Mouse (Mus musculus) stomach, embryonic 16.5 days (tissue): ENCODE data around the gene Scgb1b27. TPM values are rescaled to one million over a fixed set of nuclear protein-coding genes. Genes with fewer than 3 reads are reported as not detected.
"Not testable (repeated sequence)": the region's sequence is repeated elsewhere in the genome, so short reads cannot be mapped to it uniquely, and the experiment has no call there.

Experiments used
- ATAC-seq: fragments of 200-750 bp; cut with Nextera tagmentation; 2 replicates; pipeline ENCODE4 v1.8.0; 2017; ENCODE audit warnings: moderate number of reproducible peaks, moderate TSS enrichment; ENCODE audit not compliant: insufficient read depth, low FRiP score
- H3K27ac ChIP-seq: fragments of 300-500 bp; sonication (generic); 2 replicates; pipeline ENCODE4 v1.5.1; 2014; ENCODE audit warnings: low read length
- H3K27me3 ChIP-seq: fragments of 300-500 bp; sonication (generic); 2 replicates; pipeline ENCODE4 v1.6.1; 2014; ENCODE audit warnings: low read length, control low read depth, mixed read lengths; ENCODE audit not compliant: control insufficient read depth, insufficient read depth
- H3K36me3 ChIP-seq: fragments of 300-500 bp; sonication (generic); 2 replicates; pipeline ENCODE4 v1.6.1; 2014; ENCODE audit warnings: low read length; ENCODE audit not compliant: control insufficient read depth, insufficient read depth
- H3K4me1 ChIP-seq: fragments of 300-500 bp; sonication (generic); 2 replicates; pipeline ENCODE4 v1.6.1; 2014; ENCODE audit warnings: low read length, control low read depth, mixed read lengths; ENCODE audit not compliant: control insufficient read depth, insufficient read depth
- H3K4me2 ChIP-seq: fragments of 300-500 bp; sonication (generic); 2 replicates; pipeline ENCODE4 v1.6.1; 2014; ENCODE audit warnings: low read depth, low read length, mixed read lengths
- H3K4me3 ChIP-seq: fragments of 300-500 bp; sonication (generic); replicated peaks from 2 replicates; pipeline ENCODE4 v1.5.1; 2014; ENCODE audit warnings: mild to moderate bottlenecking, low read length
- H3K9ac ChIP-seq: fragments of 300-500 bp; sonication (generic); 2 replicates; pipeline ENCODE4 v1.6.1; 2014; ENCODE audit warnings: low read length
- H3K9me3 ChIP-seq: fragments of 300-500 bp; sonication (generic); replicated peaks from 2 replicates; pipeline ENCODE4 v1.6.1; 2016; ENCODE audit warnings: low read length, control low read depth; ENCODE audit not compliant: control insufficient read depth
- WGBS: fragments of 180-500 bp; shearing (Covaris S2); extraction: QIAGEN DNeasy Blood & Tissue Kit; methylation state at CpG from one replicate; pipeline ENCODE4 v1.1.7; 2014; 5-methylcytosine and 5-hydroxymethylcytosine counted together
- polyA plus RNA-seq: library from polyadenylated mRNA; unstranded; fragments of >200 nt; fragmentation: Nextera tagmentation; extraction: Ambion mirVana; gene quantifications from 2 replicates; pipeline ENCODE4 v1.2.1, GENCODE M21; 2015

Gene Scgb1b27
- not detected in 2 replicates for polyA plus RNA-seq

DNA sequence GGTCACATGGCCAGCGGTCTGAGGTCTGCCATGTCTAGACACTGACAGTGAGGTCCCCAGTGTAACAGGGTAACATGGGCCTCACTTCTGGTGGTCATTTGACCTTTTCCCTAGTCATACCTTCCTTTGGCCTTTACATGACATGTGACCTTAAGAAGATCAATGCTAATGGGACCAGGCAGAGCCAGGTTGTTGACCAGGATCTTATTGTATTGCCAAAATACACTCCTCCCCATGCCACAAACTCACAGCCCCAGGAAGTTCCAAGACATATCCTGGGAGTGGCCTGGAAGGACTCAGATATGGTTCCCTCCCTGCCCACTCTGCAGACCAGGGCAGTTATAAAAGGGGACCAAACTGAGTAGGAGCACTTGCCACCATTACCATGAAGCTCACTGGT lies at the start of gene Scgb1b27:
Scgb1b27 (plus strand) TSS at position 301 of the 400 bp plus-strand sequence.
- not testable (repeated sequence) for H3K9me3 ChIP-seq, H3K4me3 ChIP-seq, H3K4me1 ChIP-seq, H3K36me3 ChIP-seq, H3K9ac ChIP-seq, H3K27me3 ChIP-seq, H3K4me2 ChIP-seq, H3K27ac ChIP-seq, ATAC-seq
- WGBS = 87% methylated on average over 1 of the region's 1 CpGs

DNA sequence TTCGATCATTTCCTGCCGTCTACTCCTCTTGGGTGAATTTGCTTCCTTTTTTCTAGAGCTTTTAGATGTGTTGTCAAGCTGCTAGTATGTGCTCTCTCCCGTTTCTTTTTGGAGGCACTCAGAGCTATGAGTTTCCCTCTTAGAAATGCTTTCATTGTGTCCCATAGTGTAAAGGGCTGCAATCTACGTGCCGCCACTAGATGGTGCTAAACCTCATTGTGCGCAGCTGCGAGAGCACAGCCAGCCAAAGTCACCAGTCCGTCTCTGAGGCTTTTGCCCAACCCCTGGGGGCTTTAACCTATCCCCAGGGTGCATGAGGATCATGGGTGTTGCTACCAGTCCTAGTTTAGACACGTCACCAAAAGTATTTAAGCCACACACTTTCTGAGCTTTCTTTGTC lies 39.0 kb upstream of the Scgb1b27 start:
- 25% methylated on average over 8 of the region's 9 CpGs for WGBS
- H3K9ac ChIP-seq, H3K4me2 ChIP-seq, H3K27me3 ChIP-seq, H3K27ac ChIP-seq, H3K4me3 ChIP-seq, H3K4me1 ChIP-seq, ATAC-seq, H3K36me3 ChIP-seq, H3K9me3 ChIP-seq: not testable (repeated sequence)

DNA sequence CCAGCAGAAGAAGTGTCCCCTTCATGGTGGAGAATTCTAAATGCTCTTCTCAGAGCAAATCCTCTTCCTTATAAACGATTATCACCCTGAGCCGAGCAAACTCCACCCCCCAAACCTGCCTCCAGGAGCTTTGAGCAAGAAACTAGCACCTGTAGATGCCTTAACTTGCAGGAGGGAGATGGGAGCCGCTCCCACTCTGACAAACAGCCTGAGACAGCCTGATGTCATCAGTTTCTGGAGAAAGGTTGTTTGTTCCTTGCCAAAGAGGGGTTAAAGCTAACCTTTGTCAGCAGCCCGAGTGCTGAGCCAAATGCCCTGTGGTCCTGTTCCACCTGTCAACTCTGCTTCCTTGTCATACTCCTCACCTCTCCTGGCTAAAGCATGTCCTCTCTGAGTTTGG lies 7.4 kb upstream of the Scgb1b27 start, which contains the start of gene Scgb2b27:
Scgb2b27 (minus strand) TSS at position 101 of the 400 bp plus-strand sequence.
- WGBS = 67% methylated on average over 4 of the region's 4 CpGs
- ATAC-seq = no peak

DNA sequence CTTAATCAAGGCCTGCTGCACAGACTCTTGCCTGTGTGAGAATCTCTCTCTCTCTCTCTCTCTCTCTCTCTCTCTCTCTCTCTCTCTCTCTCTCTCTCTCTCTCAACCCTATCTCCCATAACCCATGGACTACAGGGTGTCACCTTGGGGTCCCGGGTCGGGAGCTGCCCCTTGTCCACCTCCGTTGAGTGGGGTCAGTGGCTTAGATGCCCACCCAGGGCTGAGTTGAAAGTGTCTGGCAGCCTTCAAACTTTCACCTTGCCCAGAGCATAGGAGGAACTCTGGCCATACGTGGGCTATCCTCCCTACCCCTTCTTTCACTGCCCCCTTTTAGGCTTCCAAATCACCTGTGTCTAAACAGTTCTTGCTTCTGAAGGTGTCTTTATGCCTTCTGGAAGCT lies 4.4 kb downstream of the Scgb1b27 start:
- Histone ChIP-seq H3K9ac (no peak overlapping the region), H3K9me3 (no peaks in the 10 kb centered on the region), H3K4me1 (no peaks in the 10 kb centered on the region), H3K27me3 (no peaks in the 10 kb centered on the region), H3K27ac (no peak overlapping the region), H3K4me3 (no peak overlapping the region), H3K4me2 (no peak overlapping the region), H3K36me3 (no peaks in the 10 kb centered on the region)
- no peak for ATAC-seq
- 81% methylated on average over 4 of the region's 4 CpGs for WGBS

More for the DNA sequence above, 7.4 kb upstream of the Scgb1b27 start, which contains the start of gene Scgb2b27:
- Histone ChIP-seq H3K9me3 (no peaks in the 10 kb centered on the region; the same call in 1 of the 2 replicates), H3K4me2 (no peak within 1 kb of the TSS), H3K36me3 (no peaks in the 10 kb centered on the region), H3K9ac (no peak within 1 kb of the TSS), H3K27me3 (no peaks in the 10 kb centered on the region), H3K27ac (no peak within 1 kb of the TSS), H3K4me1 (no peaks in the 10 kb centered on the region), H3K4me3 (no peak within 1 kb of the TSS)

DNA sequence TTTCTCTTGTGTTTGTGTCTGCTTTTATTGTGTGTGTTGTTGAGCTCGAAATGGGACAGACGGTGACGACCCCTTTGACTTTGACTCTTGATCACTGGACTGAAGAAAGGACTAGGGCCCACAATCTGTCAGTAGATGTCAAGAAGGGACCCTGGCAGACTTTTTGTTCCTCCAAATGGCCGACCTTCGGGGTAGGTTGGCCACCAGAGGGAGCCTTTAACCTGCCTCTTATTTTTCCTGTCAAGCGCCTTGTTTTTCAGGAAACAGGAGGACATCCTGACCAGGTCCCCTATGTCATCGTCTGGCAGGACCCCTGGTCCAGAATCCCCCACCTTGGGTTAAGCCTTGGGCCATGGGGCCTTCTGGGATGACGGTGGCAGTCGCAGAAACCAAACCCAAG lies 5.9 kb downstream of the Scgb1b27 start:
- not testable (repeated sequence) for H3K4me3 ChIP-seq, H3K9me3 ChIP-seq, H3K9ac ChIP-seq, H3K36me3 ChIP-seq, H3K27ac ChIP-seq, ATAC-seq, H3K4me1 ChIP-seq, H3K4me2 ChIP-seq, H3K27me3 ChIP-seq
- 83% methylated on average over 9 of the region's 9 CpGs for WGBS

DNA sequence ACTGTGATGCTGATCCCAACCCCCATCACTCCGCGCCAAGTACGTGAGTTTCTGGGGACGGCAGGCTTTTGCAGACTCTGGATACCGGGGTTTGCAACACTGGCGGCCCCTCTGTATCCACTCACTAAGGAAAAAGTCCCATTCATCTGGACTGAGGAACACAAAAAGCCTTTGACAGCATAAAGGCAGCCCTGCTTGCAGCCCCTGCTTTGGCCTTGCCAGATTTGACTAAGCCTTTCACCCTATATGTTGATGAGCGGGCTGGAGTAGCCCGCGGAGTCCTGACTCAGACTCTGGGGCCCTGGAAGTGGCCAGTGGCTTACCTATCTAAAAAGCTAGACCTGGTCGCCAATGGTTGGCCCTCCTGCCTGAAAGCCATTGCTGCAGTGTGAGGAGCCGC lies 8.7 kb downstream of the Scgb1b27 start:
- Histone ChIP-seq H3K27me3 (no peaks in the 10 kb centered on the region), H3K27ac (no peak overlapping the region), H3K36me3 (no peaks in the 10 kb centered on the region), H3K4me1 (no peaks in the 10 kb centered on the region), H3K4me2 (no peak overlapping the region), H3K4me3 (no peak overlapping the region), H3K9me3 (no peaks in the 10 kb centered on the region), H3K9ac (no peak overlapping the region)
- 90% methylated on average over 11 of the region's 11 CpGs for whole genome bisulfite sequencing
- no peak for ATAC-seq

DNA sequence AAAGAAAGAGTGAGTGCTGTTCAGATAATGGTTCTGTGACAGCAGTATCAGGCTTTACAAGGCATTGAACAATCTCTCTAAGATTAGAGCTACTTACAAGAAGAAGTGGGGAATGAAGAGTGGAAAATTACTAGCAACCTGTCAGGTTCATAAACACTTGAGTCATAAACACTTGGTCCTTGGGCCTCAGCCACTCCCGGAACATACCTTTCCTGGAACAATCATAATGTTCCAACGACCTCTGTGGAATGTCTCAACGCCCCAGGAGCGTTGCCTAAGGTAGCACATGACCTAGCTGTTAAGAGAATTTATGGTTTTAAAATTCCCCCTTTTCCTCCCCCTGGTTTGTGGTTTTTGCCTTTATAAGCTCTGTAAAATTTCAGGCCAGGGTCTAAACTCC lies 13.3 kb downstream of the Scgb1b27 start:
- H3K4me3 ChIP-seq, H3K4me1 ChIP-seq, ATAC-seq, H3K27ac ChIP-seq, H3K9ac ChIP-seq, H3K36me3 ChIP-seq, H3K27me3 ChIP-seq, H3K9me3 ChIP-seq, H3K4me2 ChIP-seq: not testable (repeated sequence)
- WGBS = 77% methylated on average over 2 of the region's 4 CpGs

DNA sequence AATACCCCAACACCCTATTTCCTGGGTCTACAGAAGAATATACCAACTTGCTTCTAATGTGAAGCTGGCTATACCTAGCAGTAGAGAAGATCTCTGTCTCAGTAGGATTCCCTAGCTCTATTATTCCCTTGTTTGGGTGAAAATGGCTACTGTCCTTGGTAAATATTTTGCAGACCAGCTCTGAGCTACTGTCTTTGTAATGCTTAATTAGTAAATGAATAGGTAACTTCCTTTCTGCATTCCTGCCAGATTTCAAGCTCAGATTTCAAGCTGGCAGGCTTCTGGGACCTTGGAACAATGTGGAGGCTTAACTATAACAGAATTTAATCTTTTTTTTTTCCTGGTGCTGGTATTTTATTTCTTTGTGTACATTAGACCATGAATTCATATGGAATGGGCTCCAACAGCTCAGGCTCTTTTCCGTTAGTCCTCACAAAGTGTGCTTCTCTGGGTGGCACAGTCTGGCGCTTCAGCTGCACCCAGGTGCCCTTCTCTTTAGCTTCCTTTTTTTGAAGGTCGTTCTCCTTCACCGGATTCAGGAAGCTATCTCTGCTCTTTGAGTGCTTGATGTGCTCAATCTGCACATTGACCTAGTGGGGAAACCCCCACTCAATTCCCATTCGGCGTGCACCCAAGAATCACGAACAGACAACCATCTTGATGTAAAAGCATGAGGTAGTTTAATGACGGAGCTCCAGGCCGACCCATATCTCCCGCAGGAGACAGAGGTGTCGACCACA lies 15.0 kb downstream of the Scgb1b27 start:
- H3K36me3 ChIP-seq, H3K4me3 ChIP-seq, H3K27me3 ChIP-seq, H3K4me2 ChIP-seq, ATAC-seq, H3K9me3 ChIP-seq, H3K9ac ChIP-seq, H3K4me1 ChIP-seq, H3K27ac ChIP-seq: not testable (repeated sequence)
- WGBS = 89% methylated on average over 11 of the region's 11 CpGs

DNA sequence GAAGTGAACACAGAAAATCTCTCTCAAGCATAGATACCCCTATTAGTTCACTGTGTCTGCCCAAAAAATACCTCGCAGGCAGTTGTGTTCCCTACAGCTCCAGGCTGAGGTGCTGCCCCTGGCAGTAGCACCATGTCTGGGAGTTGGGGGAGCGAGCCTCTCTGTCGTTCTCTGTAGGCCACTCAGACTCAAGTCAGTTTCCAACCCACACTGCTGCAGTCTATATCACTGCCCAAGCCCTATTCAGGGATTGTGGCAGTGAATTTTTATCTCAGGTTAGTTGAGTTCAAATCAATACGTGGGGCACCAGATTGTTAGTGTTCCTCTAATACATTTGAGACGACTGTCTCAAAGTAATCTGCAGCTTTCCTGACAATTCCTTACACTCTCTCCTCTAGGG lies 46.8 kb downstream of the Scgb1b27 start:
- not testable (repeated sequence) for H3K27ac ChIP-seq

More for the DNA sequence above, 46.8 kb downstream of the Scgb1b27 start:
- H3K27me3 ChIP-seq, H3K4me2 ChIP-seq, H3K4me1 ChIP-seq, H3K36me3 ChIP-seq, H3K9me3 ChIP-seq, H3K9ac ChIP-seq, ATAC-seq, H3K4me3 ChIP-seq: not testable (repeated sequence)
- WGBS = 71% methylated on average over 5 of the region's 5 CpGs
